In genomic region chr7:139399977-139400685, GRCm38 (mm10) we compare ENCODE assay signal across 14 mouse cellular contexts. TPM values are rescaled to one million over a fixed set of nuclear protein-coding genes. Genes with fewer than 3 reads are reported as not detected.
DNase-seq lines count a peak whose midpoint lies in the region; ATAC-seq lines count a peak whose summit lies in the region.
"Had no signal": no experiment of that assay in that cellular context is flagged by ENCODE, and none has a peak within 500 bp of the region (broad histone marks: within the 10 kb centered on the region; RNA-seq: fewer than 3 reads in every experiment).

No protein-coding gene starts in this region.

- H3K27me3 ChIP-seq in liver, embryonic 16.5 days (ENCODE audit: control insufficient read depth, insufficient read depth, low read depth, low read length): no peaks in the 10 kb centered on the region
- H3K27me3 ChIP-seq in megakaryocyte, embryonic 14.5 days (replicated peaks): no peaks in the 10 kb centered on the region
- H3K27me3 ChIP-seq in kidney, embryonic 15.5 days: no peaks in the 10 kb centered on the region
- H3K27me3 ChIP-seq: liver, embryonic 13.5 days had no signal

- H3K9ac ChIP-seq in liver, embryonic 16.5 days (ENCODE audit: low read depth, low read length): no peak overlapping the region
- no peak overlapping the region for H3K9ac ChIP-seq in kidney, embryonic 15.5 days
- H3K9ac ChIP-seq: liver, embryonic 13.5 days had no signal

- 52% methylated on average over 11 of the region's 11 CpGs for WGBS in liver, embryonic 16.5 days (ENCODE audit: insufficient replicate concordance)
- WGBS in kidney, embryonic 15.5 days: 74% methylated on average over 11 of the region's 11 CpGs

- no peaks in the 10 kb centered on the region for H3K36me3 ChIP-seq in liver, embryonic 16.5 days (ENCODE audit: control insufficient read depth, insufficient read depth)
- peaks cover 95% of the 10 kb centered on the region for H3K36me3 ChIP-seq in megakaryocyte, embryonic 14.5 days (replicated peaks; ENCODE audit: low read length)
- 0 out of 2 replicates have a peak, but pooled peaks cover 1% of the 10 kb centered on the region for H3K36me3 ChIP-seq in kidney, embryonic 15.5 days
- H3K36me3 ChIP-seq: liver, embryonic 13.5 days had no signal

- H3K4me3 ChIP-seq in liver, embryonic 16.5 days (ENCODE audit: low read depth, low read length): no peak overlapping the region
- peak overlapping the region; percentile 86 for H3K4me3 ChIP-seq in megakaryocyte, embryonic 14.5 days (replicated peaks)
- no peak overlapping the region for H3K4me3 ChIP-seq in kidney, embryonic 15.5 days (replicated peaks)
- H3K4me3 ChIP-seq: heart, adult 2 months; hindbrain, embryonic 10.5 days; liver, embryonic 13.5 days; midbrain, embryonic 10.5 days had no signal

- no peaks in the 10 kb centered on the region for H3K9me3 ChIP-seq in liver, embryonic 16.5 days (replicated peaks; ENCODE audit: control insufficient read depth, low read length)
- no peaks in the 10 kb centered on the region for H3K9me3 ChIP-seq in megakaryocyte, embryonic 14.5 days
- no peaks in the 10 kb centered on the region for H3K9me3 ChIP-seq in kidney, embryonic 15.5 days (replicated peaks)
- H3K9me3 ChIP-seq: hindbrain, embryonic 10.5 days; liver, embryonic 13.5 days; midbrain, embryonic 10.5 days had no signal

- peak overlapping the region; percentile 46; the same call in 1 of the 2 replicates for H3K27ac ChIP-seq in liver, embryonic 16.5 days (ENCODE audit: low read length)
- H3K27ac ChIP-seq in kidney, embryonic 15.5 days: no peak overlapping the region
- H3K27ac ChIP-seq: heart, adult 2 months; hindbrain, embryonic 10.5 days; liver, embryonic 13.5 days; midbrain, embryonic 10.5 days had no signal

- no peak overlapping the region for H3K4me2 ChIP-seq in liver, embryonic 16.5 days (ENCODE audit: low read depth, low read length)
- H3K4me2 ChIP-seq in kidney, embryonic 15.5 days: no peak overlapping the region
- H3K4me2 ChIP-seq: liver, embryonic 13.5 days had no signal

- ATAC-seq in liver, embryonic 16.5 days (ENCODE audit: low read depth): no peak
- ATAC-seq in kidney, embryonic 15.5 days (replicated peaks; ENCODE audit: low FRiP score): no peak
- ATAC-seq in megakaryocyte-erythroid progenitor cell, adult 5-6 weeks (replicated peaks; ENCODE audit: low FRiP score, low TSS enrichment, poor library complexity, severe bottlenecking): no peak

- H3K4me1 ChIP-seq in liver, embryonic 16.5 days (ENCODE audit: control insufficient read depth, low read depth, low read length): peaks cover 9% of the 10 kb centered on the region
- peaks cover 98% of the 10 kb centered on the region for H3K4me1 ChIP-seq in megakaryocyte, embryonic 14.5 days
- peaks cover 28% of the 10 kb centered on the region for H3K4me1 ChIP-seq in kidney, embryonic 15.5 days

- DNase-seq in liver: no peak
- DNase-seq in CD4-positive helper T cell, adult 2 months (ENCODE audit: low read depth, low spot score): peak; percentile 54
- DNase-seq in adrenal gland, adult 2 months: peak; percentile 84
- no peak for DNase-seq in gastrocnemius, adult 8-10 months (ENCODE audit: low spot score in 2 of 2)
- DNase-seq: heart, adult 2 months; kidney, adult 2 months; liver, embryonic 13.5 days; right cerebral cortex, adult 18-20 months had no signal

RNA-seq across cellular contexts. Expression of gene Inpp5a, which starts 11.2 kb away (rescaled TPM):
- polyA plus RNA-seq in liver, embryonic 16.5 days (2015; fragmentation: Nextera tagmentation; extraction: Ambion mirVana): 3.2 and 3.5 TPM in 2 replicates
- total RNA-seq in adrenal gland, adult 2 months (2021): 100 to 1,000 TPM in 1 of 2 experiments, 10 to 100 TPM in 1; 89.7 to 103 TPM
- polyA plus RNA-seq in adrenal gland, adult 2 months (2012; rRNA removed): 41.5 and 46.2 TPM in 2 replicates
- polyA plus RNA-seq in megakaryocyte, embryonic 14.5 days (2012; ENCODE audit: insufficient read depth, low replicate concordance): 95.0 and 304 TPM in 2 replicates
- 19.1 and 22.2 TPM in 2 replicates for polyA plus RNA-seq in kidney, embryonic 15.5 days (2015; fragmentation: Nextera tagmentation; extraction: Ambion mirVana)
- total RNA-seq in megakaryocyte-erythroid progenitor cell, adult 5-6 weeks (2014; fragmentation: Nextera tagmentation): 4.6 and 8.2 TPM in 2 replicates
- total RNA-seq in megakaryocyte-erythroid progenitor cell, adult 5-6 weeks (2017): 3.2 and 4.9 TPM in 2 replicates
- 10 to 100 TPM; 74.7 to 91.2 (median 87.5) TPM for total RNA-seq in gastrocnemius, adult 8-10 months (2022)

Comparison
In these comparisons a context has a peak if more than half of its experiments do, and no peak if none do; other contexts are left out.
1. DNase-seq: peak in CD4-positive helper T cell, adult 2 months (single experiment) and adrenal gland, adult 2 months (single experiment); none in liver (single experiment) and gastrocnemius, adult 8-10 months (0 of 2).